Mouse (Mus musculus) myocyte (in vitro differentiated cells): ENCODE data around the gene Arf5.

Experiments
- CEBPB ChIP-seq: IDR thresholded peaks from 2 replicates; pipeline ENCODE4 v1.6.1; 2011; ENCODE audit warnings: mild to moderate bottlenecking, moderate library complexity; ENCODE audit not compliant: poor library complexity, insufficient read depth, severe bottlenecking
- MAX ChIP-seq: IDR thresholded peaks from one replicate; pipeline ENCODE4 v1.6.1; 2011; ENCODE audit warnings: low read depth, mild to moderate bottlenecking, control low read depth
- MYOD1 ChIP-seq, 3 experiments: IDR thresholded peaks; one replicate each; pipeline ENCODE4 v1.6.1; 2011; ENCODE audit warnings: control low read depth in 2 of 3, low read depth in 2 of 3, mild to moderate bottlenecking in 2 of 3, moderate library complexity in 1 of 3; ENCODE audit not compliant: insufficient read length in 2 of 3, control insufficient read depth in 1 of 3
- MYOG ChIP-seq, 3 experiments: IDR thresholded peaks; one replicate each; pipeline ENCODE4 v1.6.1; 2011; ENCODE audit warnings: control low read depth in 2 of 3, low read depth in 2 of 3, mild to moderate bottlenecking in 2 of 3; ENCODE audit not compliant: insufficient read length in 2 of 3, control insufficient read depth in 1 of 3, insufficient read depth in 1 of 3
- POLR2A ChIP-seq: IDR thresholded peaks from one replicate; pipeline ENCODE4 v1.6.1; 2011; ENCODE audit warnings: low read depth, mild to moderate bottlenecking, control low read depth, moderate library complexity; ENCODE audit not compliant: insufficient read length
- USF1 ChIP-seq: IDR thresholded peaks from one replicate; pipeline ENCODE4 v1.6.1; 2011; ENCODE audit warnings: low read depth, mild to moderate bottlenecking, control low read depth, moderate library complexity

DNA sequence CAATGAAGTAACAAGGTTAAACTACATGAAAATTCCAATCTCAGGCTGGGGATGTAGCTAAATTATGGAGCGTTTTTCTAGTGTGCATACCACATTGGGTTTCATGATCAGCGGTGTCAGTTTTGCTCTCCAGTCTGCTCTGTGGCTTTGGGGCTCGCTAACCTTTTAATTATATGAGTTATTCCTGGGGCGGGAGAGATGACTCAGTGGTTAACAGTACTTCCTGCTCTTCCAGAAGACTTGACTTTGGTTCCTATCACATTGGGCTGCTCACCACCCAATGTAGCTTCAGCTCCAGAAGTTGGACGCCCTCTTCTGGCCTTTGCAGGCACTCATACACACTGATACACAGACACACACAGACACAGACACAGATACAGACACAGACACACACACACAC is 47.3 kb downstream of the Arf5 start:
- no peak for TF ChIP-seq POLR2A
- no peak for TF ChIP-seq MYOD1 (IDR thresholded peaks at IDR 0.05; ENCODE audit: control insufficient read depth in 1 of 3, insufficient read length in 2 of 3, low read depth in 2 of 3)
- TF ChIP-seq MAX = no peak
- no peak for TF ChIP-seq USF1
- TF ChIP-seq CEBPB = no peak
- no peak for TF ChIP-seq MYOG (IDR thresholded peaks at IDR 0.05; ENCODE audit: control insufficient read depth in 1 of 3, insufficient read depth in 1 of 3, insufficient read length in 2 of 3, low read depth in 2 of 3)
